ENCODE assay signal across 9 mouse cellular contexts in genomic region chr2:167314491-167314890, GRCm38 (mm10). TPM values are rescaled to one million over a fixed set of nuclear protein-coding genes. Genes with fewer than 3 reads are reported as not detected.
DNase-seq lines count a peak whose midpoint lies in the region; ATAC-seq and TF ChIP-seq lines count a peak whose summit lies in the region.
"Had no signal": no experiment of that assay in that cellular context is flagged by ENCODE, and none has a peak within 500 bp of the region (broad histone marks: within the 10 kb centered on the region; RNA-seq: fewer than 3 reads in every experiment).

No protein-coding gene starts in this region.

- peak overlapping the region; percentile 5 for H3K27ac ChIP-seq in heart, adult 2 months
- H3K27ac ChIP-seq in lung, postnatal 0 days (ENCODE audit: low read length), result peak overlapping the region; percentile 57; the same call in 1 of the 2 replicates
- H3K27ac ChIP-seq in intestine, embryonic 16.5 days (ENCODE audit: low read length), result peak overlapping the region; percentile 50
- H3K27ac ChIP-seq in neural tube, embryonic 13.5 days (replicated peaks), result peak overlapping the region; percentile 79

- no peak for DNase-seq in heart, adult 2 months
- DNase-seq in heart, adult 11 months, result no peak
- no peak for DNase-seq in lung, postnatal 0 days (ENCODE audit: low spot score)
- no peak for DNase-seq in lung, postnatal 25 days (ENCODE audit: low spot score)
- no peak for DNase-seq in right cerebral cortex, postnatal 4 days
- no peak for DNase-seq in right cerebral cortex, postnatal 36 days (ENCODE audit: low spot score in 2 of 2)
- DNase-seq: thymus, postnatal 25 days had no signal

- intact Hi-C loops in heart, adult 2 months (cut with DNase I), result no loop called here

- no peak for ATAC-seq in lung, postnatal 0 days
- ATAC-seq in intestine, embryonic 16.5 days, result no peak
- no peak for ATAC-seq in neural tube, embryonic 13.5 days (ENCODE audit: low read depth)

- H3K4me2 ChIP-seq in lung, postnatal 0 days (replicated peaks; ENCODE audit: low read depth, low read length), result no peak overlapping the region
- H3K4me2 ChIP-seq in intestine, embryonic 16.5 days (ENCODE audit: low read depth, low read length), result no peak overlapping the region
- H3K4me2 ChIP-seq in neural tube, embryonic 13.5 days, result no peak overlapping the region

- H3K9me3 ChIP-seq in lung, postnatal 0 days (ENCODE audit: low read length), result no peaks in the 10 kb centered on the region
- H3K9me3 ChIP-seq in intestine, embryonic 16.5 days (ENCODE audit: control insufficient read depth, low read length), result no peaks in the 10 kb centered on the region
- H3K9me3 ChIP-seq in neural tube, embryonic 13.5 days, result no peaks in the 10 kb centered on the region

- no peak for TF ChIP-seq EP300 in heart, adult 2 months (IDR thresholded peaks at IDR 0.05; ENCODE audit: insufficient read depth, low read depth, low read length)
- TF ChIP-seq EP300 in lung, postnatal 0 days (IDR thresholded peaks at IDR 0.05), result no peak

- peaks cover 23% of the 10 kb centered on the region for H3K4me1 ChIP-seq in heart, adult 2 months (ENCODE audit: control insufficient read depth, insufficient read depth, low read length)
- H3K4me1 ChIP-seq in lung, postnatal 0 days (ENCODE audit: insufficient read depth, low read depth, low read length), result peaks cover 6% of the 10 kb centered on the region; the same call in 1 of the 2 replicates
- peaks cover 57% of the 10 kb centered on the region for H3K4me1 ChIP-seq in intestine, embryonic 16.5 days (ENCODE audit: control insufficient read depth, insufficient read depth, low read length)
- peaks cover 57% of the 10 kb centered on the region for H3K4me1 ChIP-seq in neural tube, embryonic 13.5 days (replicated peaks)

- no peaks in the 10 kb centered on the region for H3K27me3 ChIP-seq in heart, adult 2 months (ENCODE audit: control insufficient read depth, insufficient read depth, low read length)
- H3K27me3 ChIP-seq in lung, postnatal 0 days (replicated peaks; ENCODE audit: insufficient read depth, low read length), result no peaks in the 10 kb centered on the region
- H3K27me3 ChIP-seq in intestine, embryonic 16.5 days (replicated peaks; ENCODE audit: control insufficient read depth, insufficient read depth, low read length), result no peaks in the 10 kb centered on the region
- no peaks in the 10 kb centered on the region for H3K27me3 ChIP-seq in neural tube, embryonic 13.5 days

- no peaks in the 10 kb centered on the region for H3K36me3 ChIP-seq in heart, adult 2 months (ENCODE audit: control insufficient read depth, insufficient read depth, low read length)
- H3K36me3 ChIP-seq in lung, postnatal 0 days (ENCODE audit: insufficient read depth, low read length), result no peaks in the 10 kb centered on the region
- no peaks in the 10 kb centered on the region for H3K36me3 ChIP-seq in intestine, embryonic 16.5 days (ENCODE audit: control insufficient read depth, insufficient read depth, low read length)
- H3K36me3 ChIP-seq in neural tube, embryonic 13.5 days, result no peaks in the 10 kb centered on the region

- no peak for TF ChIP-seq CTCF in heart, adult 2 months (IDR thresholded peaks at IDR 0.05)
- TF ChIP-seq CTCF in lung, postnatal 0 days (IDR thresholded peaks at IDR 0.05), result no peak

- TF ChIP-seq POLR2A in heart, adult 2 months (IDR thresholded peaks at IDR 0.05; ENCODE audit: insufficient read depth, low read depth, low read length), result no peak

- H3K9ac ChIP-seq in heart, adult 2 months (ENCODE audit: low read depth, low read length), result no peak overlapping the region
- H3K9ac ChIP-seq in lung, postnatal 0 days (replicated peaks; ENCODE audit: low read depth), result no peak overlapping the region
- peak overlapping the region; percentile 9; the same call in 1 of the 2 replicates for H3K9ac ChIP-seq in intestine, embryonic 16.5 days (ENCODE audit: low read depth, low read length)
- H3K9ac ChIP-seq in neural tube, embryonic 13.5 days, result peak overlapping the region; percentile 38

- H3K79me2 ChIP-seq in heart, adult 2 months (replicated peaks; ENCODE audit: control insufficient read depth, insufficient read depth, low read length), result no peaks in the 10 kb centered on the region

- H3K4me3 ChIP-seq in heart, adult 2 months, result no peak overlapping the region
- H3K4me3 ChIP-seq in lung, postnatal 0 days (ENCODE audit: low read depth, low read length), result no peak overlapping the region
- H3K4me3 ChIP-seq in intestine, embryonic 16.5 days (ENCODE audit: low read length), result no peak overlapping the region
- H3K4me3 ChIP-seq in neural tube, embryonic 13.5 days, result no peak overlapping the region

- WGBS in heart, adult 2 months, result 84% methylated on average over 8 of the region's 8 CpGs
- 75% methylated on average over 8 of the region's 8 CpGs for WGBS in lung, postnatal 0 days
- 72% methylated on average over 8 of the region's 8 CpGs for WGBS in intestine, embryonic 16.5 days
- WGBS in neural tube, embryonic 13.5 days, result 84% methylated on average over 8 of the region's 8 CpGs

RNA-seq across cellular contexts. Expression of gene B4galt5, which starts 34.5 kb away (rescaled TPM):
- 10 to 100 TPM; 14.1 to 17.0 TPM for total RNA-seq in heart, adult 2 months (2021)
- polyA plus RNA-seq in heart, adult 2 months (2012; rRNA removed), result 9.4 and 9.8 TPM in 2 replicates
- 10.3 and 12.2 TPM in 2 replicates for polyA plus RNA-seq in lung, postnatal 0 days (2015; fragmentation: Nextera tagmentation; extraction: Ambion mirVana)
- 7.2 and 8.1 TPM in 2 replicates for polyA plus RNA-seq in intestine, embryonic 16.5 days (2015; fragmentation: Nextera tagmentation; extraction: Ambion mirVana)
- polyA plus RNA-seq in neural tube, embryonic 13.5 days (2015; fragmentation: Nextera tagmentation; extraction: Ambion mirVana), result 21.6 and 22.2 TPM in 2 replicates

Comparison
In these comparisons a context has a peak if more than half of its experiments do, and no peak if none do; other contexts are left out.
1. H3K27ac ChIP-seq: peak in every context shown above with its lines; median percentile 79 in neural tube, embryonic 13.5 days; 57 in lung, postnatal 0 days; 50 in intestine, embryonic 16.5 days; 5 in heart, adult 2 months.
2. H3K9ac ChIP-seq: peak in intestine, embryonic 16.5 days (single experiment) and neural tube, embryonic 13.5 days (single experiment); none in heart, adult 2 months (single experiment) and lung, postnatal 0 days (single experiment).